Mouse (Mus musculus) B cell, adult 2 months (primary cell): ENCODE data around the gene Lect2.

Experiments used
- DNase-seq, 2 experiments: peaks; one replicate each; pipeline ENCODE4 v3.0.0; 2022

Lect2 gene

GRCm38 (mm10) chr13:56548401-56548800 lies at the start of gene Lect2:
Lect2 (minus strand) TSS chr13:56548502.
- DNase-seq = no peak

DNA sequence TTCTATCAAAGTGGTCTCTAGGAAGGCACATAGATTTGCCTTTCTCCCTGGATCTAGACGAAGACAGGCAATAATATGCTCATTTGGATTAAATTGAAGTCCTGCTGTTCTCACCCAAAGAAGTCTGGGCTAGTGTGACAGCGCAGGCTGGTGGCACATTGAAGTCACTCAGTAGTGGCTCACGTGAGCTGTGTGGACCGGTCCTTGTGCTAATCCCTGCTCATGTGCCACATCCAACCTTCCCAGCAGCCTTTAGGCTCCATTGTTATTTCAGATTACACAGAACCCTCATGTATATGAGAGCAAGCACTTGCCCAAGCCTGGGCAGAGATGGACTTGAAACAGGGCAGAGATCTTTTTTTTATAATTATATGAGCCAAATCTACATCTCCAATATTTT lies 49.0 kb upstream of the Lect2 start:
- DNase-seq = no peak

DNA sequence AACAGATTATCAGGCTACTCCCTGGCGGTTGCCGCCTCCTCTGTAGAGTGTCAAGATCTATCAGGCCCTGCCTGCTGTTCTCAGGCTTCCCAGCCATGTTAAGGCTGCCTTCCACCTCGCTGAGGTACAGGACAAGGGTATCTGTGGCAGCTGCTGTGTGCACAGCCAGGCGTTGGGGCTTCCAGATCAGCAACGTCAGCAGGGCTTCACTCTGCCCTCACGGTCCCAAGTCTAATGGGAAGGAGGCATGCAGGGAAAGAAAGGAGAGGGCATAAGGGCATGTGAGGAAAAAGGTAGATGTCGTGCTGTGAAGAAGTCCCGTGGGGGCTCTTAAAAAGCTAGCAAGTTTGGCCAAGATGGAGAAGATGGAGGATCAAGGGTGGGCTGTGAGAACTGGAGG lies 46.9 kb upstream of the Lect2 start:
- no peak for DNase-seq

- DNase-seq = no peak
These were observed 45.7 kb upstream of the Lect2 start for GRCm38 (mm10) chr13:56593961-56594391.

- no peak for DNase-seq
These were observed 44.9 kb upstream of the Lect2 start for GRCm38 (mm10) chr13:56593196-56593595.

GRCm38 (mm10) chr13:56591939-56592338 lies 43.6 kb upstream of the Lect2 start:
- no peak for DNase-seq

- DNase-seq = no peak
These were observed 42.9 kb upstream of the Lect2 start for GRCm38 (mm10) chr13:56591191-56591590.

GRCm38 (mm10) chr13:56590202-56590601 lies 41.9 kb upstream of the Lect2 start:
- DNase-seq = no peak

DNA sequence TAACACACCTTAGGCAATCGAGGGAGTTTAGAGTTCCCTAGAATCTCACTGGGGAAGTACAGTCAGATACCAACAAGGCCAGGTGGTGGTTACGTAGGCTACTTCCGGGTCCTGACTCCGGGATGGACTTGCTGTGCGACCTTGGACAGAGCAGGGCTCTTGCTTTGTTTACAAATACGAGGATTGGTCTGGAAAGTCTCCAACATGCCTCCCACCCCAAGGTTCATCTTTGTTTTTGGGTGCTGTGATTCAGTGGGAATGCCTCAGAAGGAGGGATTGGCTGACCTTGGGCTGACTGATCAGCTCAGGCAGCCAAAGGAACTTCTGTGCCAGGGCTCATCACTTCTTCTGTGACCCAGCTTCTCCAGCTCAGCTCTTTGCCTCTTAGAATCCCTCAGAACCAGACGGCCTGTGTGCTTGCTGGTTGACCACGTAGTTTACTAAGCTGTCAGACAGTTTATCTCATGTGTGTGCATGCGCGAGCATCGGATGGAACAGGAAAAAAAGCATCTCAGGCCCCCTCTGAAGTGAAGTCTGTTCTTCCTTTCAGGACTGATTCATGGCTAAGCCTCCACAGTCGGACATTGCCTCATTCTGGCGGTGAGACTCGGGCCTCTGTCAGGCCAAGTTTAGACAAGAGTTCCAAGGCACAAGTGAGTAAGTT lies 40.3 kb upstream of the Lect2 start:
- DNase-seq = no peak

GRCm38 (mm10) chr13:56586046-56586445 lies 37.7 kb upstream of the Lect2 start:
- no peak for DNase-seq

GRCm38 (mm10) chr13:56582720-56583119 lies 34.4 kb upstream of the Lect2 start:
- no peak for DNase-seq

DNA sequence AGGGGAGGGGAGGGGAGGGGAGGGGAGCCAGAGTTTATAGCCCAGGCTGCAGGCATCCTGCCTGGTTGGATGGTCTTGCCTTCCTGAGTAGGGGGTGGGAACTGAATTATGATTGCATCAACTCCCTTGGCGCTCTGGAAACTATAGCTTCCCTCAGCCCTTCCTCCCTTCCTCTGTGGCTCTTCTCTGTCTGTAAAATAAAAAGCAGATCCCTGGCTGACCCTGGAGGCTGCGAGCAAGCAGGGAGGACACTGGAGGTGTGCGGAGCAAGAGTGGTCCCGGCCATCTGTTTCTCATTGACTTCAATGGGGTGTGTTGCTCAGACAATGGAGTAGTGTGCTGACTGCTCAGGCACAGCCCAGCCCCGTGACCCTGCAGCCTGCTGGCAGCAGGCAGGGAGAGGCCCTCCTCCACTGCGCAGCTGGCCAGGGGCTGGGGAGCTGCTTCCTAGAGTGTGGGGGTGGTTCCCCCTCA lies 33.7 kb upstream of the Lect2 start:
- DNase-seq = no peak

DNA sequence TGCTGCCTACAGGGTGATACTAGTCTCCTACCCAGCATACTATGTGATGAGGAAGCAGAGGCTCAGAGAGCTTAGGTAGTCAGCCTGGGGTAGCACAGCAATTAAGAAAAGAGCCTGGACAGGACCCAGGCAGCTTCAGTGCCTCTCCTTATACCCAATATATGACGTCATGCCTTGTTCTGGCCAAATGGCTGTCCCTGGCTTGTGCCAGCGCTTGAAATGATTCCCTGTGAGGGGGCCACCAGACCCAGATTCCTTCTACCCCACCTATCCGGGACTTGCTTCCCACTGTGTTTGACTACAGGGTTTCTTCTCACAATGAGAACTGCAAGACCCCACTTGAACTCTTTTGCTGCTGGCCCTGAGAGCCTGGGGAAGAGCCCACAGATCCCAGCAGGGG lies 33.2 kb upstream of the Lect2 start:
- DNase-seq = no peak

GRCm38 (mm10) chr13:56580450-56580849 lies 32.1 kb upstream of the Lect2 start:
- no peak for DNase-seq

GRCm38 (mm10) chr13:56578097-56578496 lies 29.8 kb upstream of the Lect2 start:
- DNase-seq = no peak

- DNase-seq = peak; percentile 80 to 81
These were observed 27.5 kb upstream of the Lect2 start for GRCm38 (mm10) chr13:56575701-56576321.

- DNase-seq = no peak
These were observed 26.8 kb upstream of the Lect2 start for GRCm38 (mm10) chr13:56575074-56575473.

GRCm38 (mm10) chr13:56571645-56572044 lies 23.3 kb upstream of the Lect2 start:
- DNase-seq = no peak

DNA sequence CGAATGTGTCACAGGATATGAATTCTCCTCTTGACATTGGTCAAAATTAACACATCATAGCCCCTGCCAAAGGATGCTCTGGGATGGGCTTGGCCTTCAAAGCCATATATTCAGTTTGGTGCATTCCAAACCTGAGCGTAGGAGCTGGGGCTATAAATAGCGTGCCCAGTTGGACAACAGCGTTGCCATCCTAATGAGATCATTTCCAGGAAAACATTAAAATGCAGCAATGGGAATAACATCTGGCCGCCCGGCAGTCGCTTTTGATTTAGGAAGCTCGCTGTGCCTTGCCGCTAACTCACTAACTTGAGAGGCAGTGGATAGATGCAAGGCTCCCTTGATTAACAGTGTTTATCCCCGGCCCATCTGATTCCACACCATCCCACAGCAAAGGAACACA lies 18.0 kb upstream of the Lect2 start:
- no peak for DNase-seq

GRCm38 (mm10) chr13:56563075-56563474 lies 14.8 kb upstream of the Lect2 start:
- peak; percentile 14 to 24 for DNase-seq

GRCm38 (mm10) chr13:56561129-56561528 lies 12.8 kb upstream of the Lect2 start:
- no peak for DNase-seq

DNA sequence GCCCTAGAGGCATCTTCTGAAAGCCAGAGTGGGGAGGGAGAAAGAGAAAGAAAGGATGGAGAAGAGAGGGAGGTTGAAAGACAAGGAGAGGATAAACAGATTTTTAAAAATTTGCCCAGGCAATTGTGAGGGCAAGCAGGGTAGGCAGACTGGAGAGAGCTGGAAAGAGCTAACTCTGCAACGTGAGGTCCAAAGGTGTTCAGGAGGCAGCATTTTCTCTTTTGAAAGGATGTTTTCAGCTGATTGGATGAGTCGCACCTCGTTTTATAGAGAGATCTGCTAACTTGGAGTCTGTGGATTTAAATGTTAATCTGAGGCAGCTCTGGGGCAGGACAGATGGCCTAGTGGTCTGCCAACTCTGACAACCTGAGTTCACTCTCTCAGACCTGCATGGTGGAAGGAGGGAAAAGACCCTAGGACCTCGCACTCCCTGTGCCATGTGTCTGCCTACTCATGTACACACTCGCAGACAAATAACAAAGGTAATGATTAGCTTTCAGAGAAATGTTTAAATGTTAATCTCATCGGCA lies 11.6 kb upstream of the Lect2 start:
- no peak for DNase-seq

- DNase-seq = no peak
These were observed 10.5 kb upstream of the Lect2 start for GRCm38 (mm10) chr13:56558811-56559210.

DNA sequence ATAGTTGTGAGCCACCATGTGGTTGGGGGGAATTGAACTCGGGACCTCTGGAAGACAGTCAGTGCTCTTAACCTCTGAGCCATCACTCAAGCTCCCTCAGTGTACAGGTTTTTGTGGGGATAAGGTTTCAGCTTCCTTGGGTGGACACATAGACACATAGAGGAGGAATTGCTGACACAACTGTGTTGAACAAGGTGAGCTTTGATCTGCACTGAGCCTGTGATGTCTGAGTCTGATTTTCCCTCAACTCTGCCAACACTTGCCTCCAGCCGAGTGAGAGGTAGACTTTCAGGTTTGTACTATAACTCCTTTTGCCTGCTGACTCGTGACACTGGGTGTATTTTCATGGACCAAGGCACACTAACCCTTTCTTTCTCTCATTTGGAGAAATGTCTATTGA lies 8.4 kb upstream of the Lect2 start:
- DNase-seq = no peak
